Mouse (Mus musculus): Measurements from ENCODE around the gene Foxj3. TPM values are rescaled to one million over a fixed set of nuclear protein-coding genes. Genes with fewer than 3 reads are reported as not detected.
"Not testable (repeated sequence)": the region's sequence is repeated elsewhere in the genome, so short reads cannot be mapped to it uniquely, and the experiment has no call there.

Gene Foxj3
- polyA plus RNA-seq, 1 experiment from 2014 or later, result 23.5 TPM

DNA sequence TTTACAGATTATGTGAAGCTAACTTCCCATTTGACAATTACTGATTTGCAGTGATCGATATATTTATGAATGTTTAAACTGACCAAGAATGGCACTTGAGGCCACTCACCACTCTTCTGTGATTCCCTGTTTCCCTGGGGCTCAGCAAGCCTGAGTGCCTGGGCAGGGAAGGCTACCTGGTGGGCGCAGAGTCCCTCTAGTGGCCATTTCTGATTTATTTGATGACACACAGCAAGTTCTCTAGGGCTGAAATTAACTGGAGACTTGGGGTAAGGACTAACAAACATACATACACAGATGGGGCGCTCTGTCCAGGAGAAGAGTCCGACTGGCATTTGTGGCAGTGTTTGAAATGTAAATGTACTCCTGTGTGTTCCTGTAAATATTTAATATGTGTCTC, 91.6 kb downstream of the Foxj3 start:
- not testable (repeated sequence) for H3K9me3 ChIP-seq; H3K4me3 ChIP-seq; H3K9ac ChIP-seq; ATAC-seq (ENCODE audit: low read depth); H3K27ac ChIP-seq (replicated peaks); H3K27me3 ChIP-seq; H3K4me2 ChIP-seq
- Histone ChIP-seq H3K36me3 (peaks cover 28% of the 10 kb centered on the region), H3K4me1 (replicated peaks) (peaks cover 26% of the 10 kb centered on the region)
- 77% methylated on average over 4 of the region's 4 CpGs for WGBS

DNA sequence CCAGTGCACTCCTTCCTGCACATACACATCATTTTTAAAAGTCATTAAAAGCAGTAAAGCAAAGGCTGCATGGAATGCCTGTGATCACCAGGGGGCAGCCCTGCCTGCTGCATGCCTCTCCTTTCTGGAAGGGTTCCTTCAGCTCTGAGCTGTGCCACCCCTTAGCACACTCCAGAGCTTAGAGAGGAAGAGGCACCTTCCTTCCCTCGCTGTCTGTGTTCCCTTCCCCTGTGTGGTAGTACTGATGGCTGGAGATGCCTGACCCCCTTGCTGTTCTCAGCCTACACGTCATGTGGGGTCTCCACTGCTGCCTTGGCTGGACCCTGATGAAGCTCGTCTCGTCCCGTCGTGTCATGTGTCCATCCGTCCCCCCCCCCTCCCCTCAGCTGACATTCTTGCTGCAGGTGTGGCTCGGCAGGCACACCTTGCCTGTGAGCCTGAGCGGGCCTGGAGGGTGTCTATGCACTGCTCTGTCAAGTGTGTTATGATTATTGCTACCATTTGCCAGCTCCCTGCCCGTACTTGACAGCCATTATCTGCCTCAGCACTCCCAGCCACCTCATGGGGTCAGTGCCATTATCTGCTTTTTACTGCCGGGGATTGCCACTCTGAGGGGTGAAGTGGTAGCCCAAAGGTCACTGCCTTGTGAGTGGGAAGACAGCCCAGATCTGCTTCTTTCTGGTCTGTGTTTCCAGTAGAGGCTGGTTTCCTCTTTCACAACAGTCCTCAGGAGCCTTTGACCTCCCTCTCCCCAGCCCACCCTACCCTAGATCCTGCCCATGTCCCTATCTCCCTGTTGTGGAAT, 94.5 kb downstream of the Foxj3 start:
- Histone ChIP-seq H3K4me2 (no peak overlapping the region), H3K36me3 (peaks cover 13% of the 10 kb centered on the region), H3K4me1 (replicated peaks) (peaks cover 42% of the 10 kb centered on the region), H3K4me3 (no peak overlapping the region), H3K27ac (replicated peaks) (no peak overlapping the region), H3K9ac (no peak overlapping the region), H3K27me3 (no peaks in the 10 kb centered on the region), H3K9me3 (no peaks in the 10 kb centered on the region)
- ATAC-seq (ENCODE audit: low read depth), result peak; percentile 41; the same call in 1 of the 2 replicates
- 53% methylated on average over 11 of the region's 11 CpGs for WGBS

DNA sequence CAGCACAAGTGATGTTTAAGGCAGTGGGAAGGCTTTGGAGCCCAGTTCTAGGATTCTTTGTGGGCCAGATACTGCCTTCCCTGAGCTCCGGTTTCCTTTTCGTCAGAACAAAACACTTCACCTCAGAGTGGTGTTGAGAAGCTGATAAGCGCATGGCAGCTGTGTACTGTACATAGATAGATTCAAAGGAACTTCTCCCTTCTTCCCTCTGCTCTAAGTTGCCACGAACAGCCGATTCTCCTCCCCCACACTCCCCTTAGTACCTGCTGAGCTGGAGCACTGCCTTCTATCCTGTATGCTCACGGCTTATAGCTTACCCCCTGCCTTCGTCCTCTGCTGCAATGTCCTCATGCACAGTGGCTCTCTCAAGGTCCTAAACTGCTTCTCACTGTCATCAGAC, 95.9 kb downstream of the Foxj3 start:
- WGBS, result 48% methylated on average over 7 of the region's 7 CpGs

DNA sequence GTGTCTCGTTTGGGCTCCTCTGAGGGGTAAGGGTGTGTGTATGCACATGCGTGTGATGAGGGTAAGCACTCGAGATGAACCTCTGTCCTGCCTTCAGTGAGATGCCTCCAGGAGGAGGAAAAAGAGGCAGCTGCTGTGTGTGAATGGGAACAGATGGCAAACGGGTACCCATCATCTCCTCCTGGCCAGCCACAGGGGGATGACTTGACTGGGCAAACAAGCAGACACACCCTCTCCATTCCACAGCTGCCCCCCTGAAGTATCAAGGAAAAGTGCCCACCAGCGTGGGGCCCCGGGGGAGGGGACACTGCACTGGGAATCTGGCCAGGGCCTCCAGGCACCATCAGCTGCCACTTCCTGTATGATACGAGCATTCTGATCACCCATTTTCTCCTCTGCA, 96.5 kb downstream of the Foxj3 start:
- no peaks in the 10 kb centered on the region for H3K9me3 ChIP-seq
- ATAC-seq (ENCODE audit: low read depth), result peak; percentile 36; the same call in 1 of the 2 replicates
- no peak overlapping the region for H3K4me3 ChIP-seq
- H3K36me3 ChIP-seq, result peaks cover 13% of the 10 kb centered on the region
- H3K4me2 ChIP-seq, result no peak overlapping the region
- 26% methylated on average over 7 of the region's 7 CpGs for WGBS
- no peak overlapping the region for H3K9ac ChIP-seq
- H3K4me1 ChIP-seq (replicated peaks), result peaks cover 42% of the 10 kb centered on the region
- H3K27me3 ChIP-seq, result no peaks in the 10 kb centered on the region
- peak overlapping the region; percentile 67 for H3K27ac ChIP-seq (replicated peaks)

More for the DNA sequence above, 95.9 kb downstream of the Foxj3 start:
- Histone ChIP-seq H3K4me3 (no peak overlapping the region), H3K4me2 (no peak overlapping the region), H3K4me1 (replicated peaks) (peaks cover 42% of the 10 kb centered on the region), H3K27me3 (no peaks in the 10 kb centered on the region), H3K9ac (no peak overlapping the region), H3K9me3 (no peaks in the 10 kb centered on the region), H3K27ac (replicated peaks) (peak overlapping the region; percentile 67), H3K36me3 (peaks cover 13% of the 10 kb centered on the region)
- no peak for ATAC-seq (ENCODE audit: low read depth)

DNA sequence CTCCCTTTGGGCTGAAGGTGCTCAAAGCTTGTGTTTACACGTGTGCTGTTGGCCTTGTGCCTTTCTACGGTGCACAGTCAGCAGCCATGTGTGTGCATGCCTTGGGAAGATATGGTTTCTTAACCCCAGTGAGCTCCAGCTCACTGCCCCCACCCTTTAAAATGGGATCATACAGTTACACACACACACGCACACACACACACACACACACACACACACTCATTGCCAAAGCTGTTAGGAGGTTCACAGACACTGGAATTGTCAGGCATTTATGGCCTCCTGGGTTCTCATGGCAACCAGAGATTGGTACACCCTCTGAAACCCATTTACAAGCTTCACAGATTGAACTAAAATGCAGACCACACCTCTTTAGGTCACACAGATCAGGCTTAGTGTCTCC, 97.1 kb downstream of the Foxj3 start:
- Histone ChIP-seq H3K9me3 (no peaks in the 10 kb centered on the region), H3K4me1 (replicated peaks) (peaks cover 42% of the 10 kb centered on the region), H3K4me3 (no peak overlapping the region), H3K27ac (replicated peaks) (peak overlapping the region; percentile 67; the same call in 1 of the 2 replicates), H3K27me3 (no peaks in the 10 kb centered on the region), H3K9ac (no peak overlapping the region), H3K36me3 (peaks cover 13% of the 10 kb centered on the region), H3K4me2 (no peak overlapping the region)
- ATAC-seq (ENCODE audit: low read depth), result no peak
- 72% methylated on average over 3 of the region's 3 CpGs for WGBS

DNA sequence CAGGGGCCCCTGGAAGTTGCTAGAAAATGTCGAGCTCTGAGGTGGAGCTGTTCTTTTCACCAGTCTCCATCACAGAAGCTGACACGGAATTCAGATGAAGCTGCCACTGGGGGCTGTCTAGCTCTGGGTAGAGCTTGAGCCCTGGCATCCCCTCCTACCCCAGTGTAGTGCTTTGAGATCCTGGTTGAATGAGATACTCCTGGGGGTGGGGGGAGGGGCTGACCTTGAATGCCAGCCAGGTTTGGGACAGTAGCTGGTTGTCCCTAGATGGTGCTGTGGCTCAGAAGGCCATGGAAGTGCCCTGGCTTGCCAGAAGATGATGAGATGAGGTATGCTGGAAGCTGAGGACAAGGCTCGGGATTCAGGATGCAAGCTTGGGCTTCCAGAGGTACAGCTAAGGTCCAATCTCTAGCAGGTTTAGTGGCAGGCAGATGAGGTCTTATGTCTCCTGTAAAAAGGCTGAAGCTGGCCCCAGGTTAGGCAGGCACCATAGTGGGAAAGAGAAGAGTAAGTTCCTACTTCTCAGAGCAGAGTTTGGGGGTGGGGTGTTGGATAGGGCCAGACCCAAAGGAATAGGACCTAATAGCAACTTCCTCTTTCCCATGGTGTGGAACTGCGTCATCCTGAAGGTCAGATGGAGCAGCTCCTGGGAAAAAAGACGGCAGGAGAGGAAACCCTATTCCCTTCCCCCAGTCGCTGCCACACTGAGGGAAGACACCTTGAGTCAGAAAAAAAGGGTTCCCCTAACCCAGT, 98.3 kb downstream of the Foxj3 start:
- Histone ChIP-seq H3K4me1 (replicated peaks) (peaks cover 42% of the 10 kb centered on the region), H3K36me3 (peaks cover 1% of the 10 kb centered on the region; the same call in 1 of the 2 replicates), H3K9me3 (no peaks in the 10 kb centered on the region), H3K4me3 (no peak overlapping the region), H3K9ac (no peak overlapping the region), H3K4me2 (no peak overlapping the region), H3K27me3 (no peaks in the 10 kb centered on the region), H3K27ac (replicated peaks) (no peak overlapping the region)
- no peak for ATAC-seq (ENCODE audit: low read depth)
- 67% methylated on average over 6 of the region's 6 CpGs for WGBS

DNA sequence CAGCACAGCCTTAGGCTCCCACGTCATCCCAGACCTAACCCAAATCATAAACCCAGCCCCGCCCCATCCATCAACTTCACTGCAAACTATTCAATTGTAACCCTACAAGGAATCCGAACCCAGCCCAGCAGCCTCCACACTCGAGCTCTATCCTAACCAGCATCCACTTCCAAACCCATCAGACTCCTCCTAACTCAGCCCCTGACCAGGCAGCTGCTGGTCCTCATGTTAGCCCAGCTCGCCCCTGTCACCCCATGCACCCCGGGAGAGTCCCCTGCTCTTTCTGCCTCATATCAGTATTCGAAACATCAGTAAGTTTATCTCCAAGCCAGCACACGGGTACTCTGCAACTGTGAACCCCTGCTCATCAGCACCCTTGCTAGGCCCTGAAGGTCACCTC, 98.9 kb downstream of the Foxj3 start:
- Histone ChIP-seq H3K9ac (no peak overlapping the region), H3K4me1 (replicated peaks) (peaks cover 42% of the 10 kb centered on the region), H3K36me3 (no peaks in the 10 kb centered on the region; the same call in 1 of the 2 replicates), H3K4me3 (no peak overlapping the region), H3K4me2 (no peak overlapping the region), H3K9me3 (no peaks in the 10 kb centered on the region), H3K27me3 (no peaks in the 10 kb centered on the region), H3K27ac (replicated peaks) (no peak overlapping the region)
- ATAC-seq (ENCODE audit: low read depth), result no peak
- WGBS, result 76% methylated on average over 8 of the region's 8 CpGs

DNA sequence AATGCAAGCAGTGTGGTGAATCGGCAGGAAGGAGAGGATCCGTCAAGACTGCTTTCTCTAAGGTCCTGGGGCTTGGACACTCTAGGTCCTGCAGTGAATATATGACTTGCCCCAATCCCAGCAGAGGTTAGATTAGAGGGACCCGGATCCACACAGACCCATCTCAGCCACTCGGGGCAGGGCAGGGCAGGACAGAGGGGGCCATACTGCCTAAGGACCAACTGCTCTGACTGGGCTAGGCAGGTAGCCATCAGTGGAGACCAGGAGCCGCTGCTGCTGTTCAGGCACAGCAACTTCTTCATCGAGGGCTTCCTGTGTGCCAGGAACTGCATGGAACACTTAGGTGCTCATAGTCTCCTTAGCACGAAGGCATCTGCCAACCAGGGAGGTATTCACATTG, 99.9 kb downstream of the Foxj3 start:
- H3K9me3 ChIP-seq, result no peaks in the 10 kb centered on the region
- 85% methylated on average over 7 of the region's 7 CpGs for WGBS
- no peak for ATAC-seq (ENCODE audit: low read depth)

DNA sequence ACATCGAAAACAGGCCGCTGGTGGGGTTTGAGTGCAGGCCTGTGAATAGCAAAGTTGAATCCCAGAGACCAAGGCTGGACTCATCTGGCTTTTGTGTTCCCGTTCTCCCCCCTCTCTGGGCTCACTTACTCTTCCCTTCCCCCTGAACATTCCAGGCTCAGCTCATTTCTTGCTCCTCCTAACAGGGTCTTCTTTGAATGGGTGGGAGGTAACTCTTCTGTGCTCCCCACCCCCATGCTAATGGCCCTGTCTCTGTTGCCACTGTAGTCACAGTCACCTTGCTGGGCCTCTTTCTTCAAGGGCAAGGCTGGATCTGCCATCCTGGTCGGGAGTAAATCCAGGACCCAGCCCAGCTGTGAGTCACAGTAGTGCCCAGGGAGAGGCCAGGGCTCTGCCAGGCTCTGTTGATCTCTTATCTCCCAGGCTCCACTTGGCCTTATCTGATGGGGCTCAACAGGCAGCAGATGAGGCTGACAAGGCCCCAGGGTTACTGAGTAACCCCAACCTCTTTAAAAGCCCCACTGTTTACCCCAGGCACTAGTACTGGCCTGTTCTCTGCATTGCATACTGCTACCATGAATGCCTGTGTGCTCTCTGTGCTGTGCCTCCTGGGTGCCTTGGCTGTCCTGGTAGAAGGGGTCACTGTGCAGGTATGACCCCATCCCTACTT, 100.5 kb downstream of the Foxj3 start, which contains the start of gene Guca2a:
Gene Guca2a, plus strand, starts transcription at position 529 of the 670 bp plus-strand sequence.
- 75% methylated on average over 4 of the region's 4 CpGs for WGBS
- no peaks in the 10 kb centered on the region; the same call in 1 of the 2 replicates for H3K36me3 ChIP-seq
- H3K4me3 ChIP-seq, result no peak within 1 kb of the TSS
- no peaks in the 10 kb centered on the region for H3K27me3 ChIP-seq
- H3K4me2 ChIP-seq, result no peak within 1 kb of the TSS
- no peak within 1 kb of the TSS for H3K27ac ChIP-seq (replicated peaks)
- no peak within 1 kb of the TSS for H3K9ac ChIP-seq
- H3K9me3 ChIP-seq, result no peaks in the 10 kb centered on the region
- H3K4me1 ChIP-seq (replicated peaks), result peaks cover 26% of the 10 kb centered on the region
- no peak for ATAC-seq (ENCODE audit: low read depth)

More for the DNA sequence above, 99.9 kb downstream of the Foxj3 start:
- H3K4me2 ChIP-seq, result no peak overlapping the region
- H3K36me3 ChIP-seq, result no peaks in the 10 kb centered on the region; the same call in 1 of the 2 replicates
- no peaks in the 10 kb centered on the region for H3K27me3 ChIP-seq
- H3K4me1 ChIP-seq (replicated peaks), result peaks cover 31% of the 10 kb centered on the region
- H3K4me3 ChIP-seq, result no peak overlapping the region
- no peak overlapping the region for H3K9ac ChIP-seq
- H3K27ac ChIP-seq (replicated peaks), result no peak overlapping the region

DNA sequence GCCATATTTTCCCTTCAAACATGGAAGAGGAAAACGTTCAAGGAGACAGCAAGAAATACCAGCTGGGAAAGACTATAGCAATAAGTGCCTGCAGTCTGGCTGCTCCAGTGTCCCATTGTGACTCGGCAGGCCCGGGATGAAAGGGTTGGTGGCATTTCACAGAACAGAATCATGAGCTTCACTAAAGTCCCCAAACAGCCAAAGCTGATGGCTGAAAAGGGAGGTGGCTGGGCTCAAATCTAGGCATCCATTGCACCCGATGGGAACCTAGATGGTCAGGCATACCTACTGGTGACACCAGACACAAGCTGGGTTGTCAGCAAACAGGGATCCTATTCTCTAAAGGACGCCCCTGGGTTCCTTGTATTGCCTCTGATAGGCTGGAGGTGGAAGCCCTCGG, 101.1 kb downstream of the Foxj3 start:
- no peak overlapping the region for H3K27ac ChIP-seq (replicated peaks)
- H3K4me3 ChIP-seq, result no peak overlapping the region
- no peaks in the 10 kb centered on the region for H3K9me3 ChIP-seq
- ATAC-seq (ENCODE audit: low read depth), result no peak
- peaks cover 20% of the 10 kb centered on the region for H3K4me1 ChIP-seq (replicated peaks)
- no peaks in the 10 kb centered on the region; the same call in 1 of the 2 replicates for H3K36me3 ChIP-seq
- H3K27me3 ChIP-seq, result no peaks in the 10 kb centered on the region
- H3K9ac ChIP-seq, result no peak overlapping the region
- 81% methylated on average over 6 of the region's 6 CpGs for WGBS
- H3K4me2 ChIP-seq, result no peak overlapping the region

DNA sequence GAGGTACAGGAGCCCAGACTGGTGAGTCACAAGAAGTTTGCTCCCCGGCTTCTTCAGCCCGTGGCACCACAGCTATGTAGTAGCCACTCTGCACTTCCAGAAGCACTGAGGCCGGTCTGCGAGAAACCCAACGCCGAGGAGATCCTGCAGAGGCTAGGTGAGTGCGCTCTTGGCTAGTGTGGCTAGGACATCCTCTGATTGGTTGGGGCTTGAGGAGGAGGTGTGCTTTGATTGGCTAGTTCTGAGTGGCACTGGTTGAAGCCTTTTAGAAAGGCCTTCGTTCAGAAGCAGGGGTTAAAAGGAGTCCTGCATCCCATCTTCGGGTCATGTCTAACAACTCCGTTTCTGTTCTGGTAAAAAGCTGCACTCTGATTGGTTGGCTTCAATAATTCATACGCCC, 101.9 kb downstream of the Foxj3 start:
- ATAC-seq (ENCODE audit: low read depth), result no peak
- peaks cover 13% of the 10 kb centered on the region for H3K4me1 ChIP-seq (replicated peaks)
- WGBS, result 56% methylated on average over 11 of the region's 11 CpGs
- H3K9ac ChIP-seq, result no peak overlapping the region
- H3K36me3 ChIP-seq, result no peaks in the 10 kb centered on the region; the same call in 1 of the 2 replicates
- H3K27me3 ChIP-seq, result no peaks in the 10 kb centered on the region
- no peak overlapping the region for H3K27ac ChIP-seq (replicated peaks)
- no peak overlapping the region for H3K4me3 ChIP-seq
- no peaks in the 10 kb centered on the region for H3K9me3 ChIP-seq
- H3K4me2 ChIP-seq, result no peak overlapping the region

DNA sequence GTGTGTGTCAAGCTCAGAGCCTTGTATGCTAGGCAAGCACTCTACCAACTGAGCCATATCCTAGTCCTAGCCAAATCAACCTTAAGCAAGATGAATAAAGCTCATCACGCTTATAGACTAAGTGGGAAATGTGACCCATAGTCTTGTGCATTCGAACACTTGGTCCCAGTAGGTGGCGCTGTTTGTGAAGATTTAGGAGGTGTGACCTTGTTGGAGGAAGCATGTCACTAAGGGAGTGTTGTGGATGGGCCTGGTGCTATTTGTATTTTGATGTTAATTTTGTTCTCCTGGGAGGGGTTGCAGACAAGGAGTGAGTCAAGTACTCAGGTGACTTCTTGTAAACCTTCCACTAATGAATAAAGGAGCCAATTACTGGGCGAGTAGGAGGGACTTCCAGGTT, 105.9 kb downstream of the Foxj3 start:
- H3K4me2 ChIP-seq, result no peak overlapping the region
- H3K27me3 ChIP-seq, result no peaks in the 10 kb centered on the region
- H3K27ac ChIP-seq (replicated peaks), result no peak overlapping the region
- ATAC-seq (ENCODE audit: low read depth), result no peak
- H3K9me3 ChIP-seq, result no peaks in the 10 kb centered on the region
- no peaks in the 10 kb centered on the region for H3K36me3 ChIP-seq
- WGBS, result 86% methylated on average over 4 of the region's 4 CpGs
- no peak overlapping the region for H3K4me3 ChIP-seq
- no peak overlapping the region for H3K9ac ChIP-seq
- no peaks in the 10 kb centered on the region for H3K4me1 ChIP-seq (replicated peaks)
